Mouse (Mus musculus) neural tube, embryonic 14.5 days (tissue): ENCODE measurements around the gene Bola1. TPM values are rescaled to one million over a fixed set of nuclear protein-coding genes. Genes with fewer than 3 reads are reported as not detected.
A peak's percentile ranks its signal among the peaks of the same experiment; 100 is the strongest.

Experiments
- ATAC-seq: fragments of 200-750 bp; cut with Nextera tagmentation; 2 replicates; pipeline ENCODE4 v1.8.0; 2017; ENCODE audit warnings: low read depth, mild to moderate bottlenecking, moderate TSS enrichment, moderate library complexity
- H3K27ac ChIP-seq: fragments of 300-500 bp; sonication (generic); 2 replicates; pipeline ENCODE4 v1.5.1; 2014; ENCODE audit warnings: low read depth, mild to moderate bottlenecking, control low read depth, low read length, moderate library complexity, mixed read lengths
- H3K27me3 ChIP-seq: fragments of 300-500 bp; sonication (generic); 2 replicates; pipeline ENCODE4 v1.6.1; 2014; ENCODE audit warnings: low read length; ENCODE audit not compliant: control insufficient read depth, insufficient read depth
- H3K36me3 ChIP-seq: fragments of 300-500 bp; sonication (generic); 2 replicates; pipeline ENCODE4 v1.6.1; 2014; ENCODE audit warnings: low read length, mixed read lengths; ENCODE audit not compliant: control insufficient read depth, insufficient read depth
- H3K4me1 ChIP-seq: fragments of 300-500 bp; sonication (generic); 2 replicates; pipeline ENCODE4 v1.6.1; 2014; ENCODE audit warnings: low read length; ENCODE audit not compliant: control insufficient read depth, insufficient read depth
- H3K4me2 ChIP-seq: fragments of 300-500 bp; sonication (generic); 2 replicates; pipeline ENCODE4 v1.6.1; 2014; ENCODE audit warnings: mild to moderate bottlenecking, low read depth, low read length, control low read depth
- H3K4me3 ChIP-seq: fragments of 300-500 bp; sonication (generic); 2 replicates; pipeline ENCODE4 v1.5.1; 2014; ENCODE audit warnings: low read depth, low read length, control low read depth, mixed read lengths
- H3K9ac ChIP-seq: fragments of 300-500 bp; sonication (generic); replicated peaks from 2 replicates; pipeline ENCODE4 v1.6.1; 2014; ENCODE audit warnings: low read depth, mild to moderate bottlenecking, control low read depth, low read length, mixed read lengths
- H3K9me3 ChIP-seq: fragments of 300-500 bp; sonication (generic); 2 replicates; pipeline ENCODE4 v1.6.1; 2016; ENCODE audit warnings: low read length; ENCODE audit not compliant: control insufficient read depth
- WGBS: fragments of 180-500 bp; shearing (Covaris S2); extraction: QIAGEN DNeasy Blood & Tissue Kit; methylation state at CpG from one replicate; pipeline ENCODE4 v1.1.7; 2014; 5-methylcytosine and 5-hydroxymethylcytosine counted together
- polyA plus RNA-seq: library from polyadenylated mRNA; unstranded; fragments of >200 nt; fragmentation: Nextera tagmentation; extraction: Ambion mirVana; gene quantifications from 2 replicates; pipeline ENCODE4 v1.2.1, GENCODE M21; 2014

Bola1 gene
- polyA plus RNA-seq, 1 experiment from 2014 or later: 69.0 TPM

DNA sequence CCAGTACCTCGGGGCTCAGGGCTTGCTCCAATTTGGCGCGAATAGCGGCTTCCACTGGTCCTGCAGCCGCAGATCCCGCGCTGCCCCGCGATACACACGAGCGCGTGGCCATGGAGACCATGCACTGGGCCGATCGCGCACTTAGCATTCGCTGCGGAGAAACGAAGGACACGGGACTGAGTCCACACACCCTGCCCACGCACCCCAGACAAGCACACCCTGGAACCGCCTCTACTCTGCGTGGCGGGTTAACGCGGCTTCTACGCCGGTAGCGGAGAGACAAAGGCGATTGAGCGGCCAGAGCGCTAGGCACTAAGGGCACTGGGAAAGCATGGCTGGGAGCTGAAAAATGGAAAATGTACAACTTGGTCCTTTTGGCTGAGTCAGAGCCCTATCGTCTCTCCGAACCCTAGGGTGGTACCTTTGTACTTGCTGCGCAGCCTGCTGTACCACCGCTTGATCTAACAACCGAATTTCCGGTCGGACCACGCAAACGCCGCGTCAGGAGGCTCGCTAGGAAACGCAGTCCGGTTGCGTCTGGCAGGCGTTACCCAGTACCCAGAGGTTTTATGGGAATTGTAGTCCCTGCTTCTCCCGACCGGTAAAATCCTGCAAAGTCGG, 22.3 kb downstream of the Bola1 start:
- H3K9ac ChIP-seq: peak overlapping the region; percentile 92
- ATAC-seq: peak; percentile 95
- H3K36me3 ChIP-seq: peaks cover 14% of the 10 kb centered on the region; the same call in 1 of the 2 replicates
- H3K4me2 ChIP-seq: peak overlapping the region; percentile 95
- peak overlapping the region; percentile 98 for H3K27ac ChIP-seq
- H3K27me3 ChIP-seq: no peaks in the 10 kb centered on the region
- H3K9me3 ChIP-seq: no peaks in the 10 kb centered on the region
- peak overlapping the region; percentile 72 for H3K4me3 ChIP-seq
- peaks cover 11% of the 10 kb centered on the region; the same call in 1 of the 2 replicates for H3K4me1 ChIP-seq
- WGBS: under 1% methylated on average over 50 of the region's 50 CpGs

DNA sequence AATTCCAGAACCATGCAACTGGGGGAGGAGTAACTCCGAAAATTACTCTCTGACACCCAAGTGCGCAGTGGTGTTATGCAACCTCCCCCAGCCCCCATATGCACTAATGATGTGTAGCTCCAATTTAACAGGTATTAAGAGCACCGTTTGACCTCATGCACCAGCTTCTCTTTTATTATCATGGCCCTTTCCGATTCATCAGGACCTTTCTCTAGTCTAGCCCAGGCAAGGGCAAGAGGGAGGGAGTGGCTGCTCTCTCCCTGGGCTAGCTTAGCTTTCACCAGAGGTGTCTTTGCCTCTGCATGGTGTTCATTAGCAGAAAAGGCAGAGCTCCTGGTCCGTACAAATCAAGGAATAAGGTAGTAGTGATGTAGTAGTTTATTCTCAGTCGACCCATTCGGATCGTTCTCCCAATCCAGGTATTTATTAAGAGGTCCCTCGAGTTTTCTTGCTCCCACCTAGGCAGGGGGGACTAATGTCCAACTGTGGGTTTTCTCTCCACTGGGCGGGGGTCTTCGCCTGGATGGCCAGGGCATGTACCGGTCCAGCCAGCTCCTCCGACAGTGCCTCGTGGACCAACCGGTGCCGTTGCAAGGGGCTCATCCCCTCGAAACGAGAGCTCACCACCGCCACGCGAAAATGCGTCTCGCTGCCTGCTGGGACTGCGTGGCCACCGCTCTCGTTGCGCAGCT, 22.9 kb downstream of the Bola1 start:
- ATAC-seq: 0 out of 2 replicates have a peak, but pooled peaks have one; percentile 3
- peaks cover 15% of the 10 kb centered on the region; the same call in 1 of the 2 replicates for H3K36me3 ChIP-seq
- whole genome bisulfite sequencing: 18% methylated on average over 27 of the region's 27 CpGs
- H3K9me3 ChIP-seq: no peaks in the 10 kb centered on the region
- H3K27ac ChIP-seq: peak overlapping the region; percentile 98
- H3K4me1 ChIP-seq: peaks cover 11% of the 10 kb centered on the region; the same call in 1 of the 2 replicates
- peak overlapping the region; percentile 95 for H3K4me2 ChIP-seq
- H3K4me3 ChIP-seq: peak overlapping the region; percentile 72
- no peaks in the 10 kb centered on the region for H3K27me3 ChIP-seq
- peak overlapping the region; percentile 92 for H3K9ac ChIP-seq

DNA sequence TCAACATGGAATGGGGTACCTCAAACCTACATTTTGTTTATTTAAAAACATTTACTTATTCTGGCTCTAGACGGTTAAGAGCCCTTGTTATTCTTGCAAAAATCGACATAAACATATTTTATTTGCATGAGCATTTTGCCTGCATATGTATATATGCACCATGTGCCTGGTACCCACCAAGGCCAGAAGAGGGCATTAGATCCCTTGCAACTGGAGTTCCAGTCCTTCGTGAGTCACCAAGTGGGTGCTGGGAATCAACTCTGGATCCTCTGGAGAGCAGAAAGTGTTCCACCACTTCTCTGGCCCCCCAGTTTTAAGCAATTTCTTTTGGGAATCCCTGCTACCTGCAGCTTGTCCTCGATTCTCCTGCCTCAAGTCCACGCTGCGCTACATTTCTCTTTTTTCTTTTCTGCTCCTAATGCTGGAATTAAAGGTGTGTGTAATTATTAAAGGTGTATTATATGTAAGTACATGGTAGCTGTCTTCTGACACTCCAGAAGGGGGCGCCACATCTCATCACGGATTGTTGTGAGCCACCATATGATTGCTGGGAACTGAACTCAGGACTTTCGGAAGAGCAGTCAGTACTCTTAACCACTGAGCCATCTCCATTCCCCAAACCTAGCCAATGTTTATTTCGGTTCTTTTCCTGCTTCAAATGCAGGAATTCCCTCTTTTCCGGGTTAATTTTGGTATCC, 23.7 kb downstream of the Bola1 start:
- no peak overlapping the region; the same call in 1 of the 2 replicates for H3K27ac ChIP-seq
- no peaks in the 10 kb centered on the region for H3K9me3 ChIP-seq
- H3K27me3 ChIP-seq: no peaks in the 10 kb centered on the region
- H3K9ac ChIP-seq: no peak overlapping the region
- H3K4me3 ChIP-seq: no peak overlapping the region
- 96% methylated on average over 11 of the region's 11 CpGs for WGBS
- no peak for ATAC-seq
- H3K4me2 ChIP-seq: peak overlapping the region; percentile 95; the same call in 1 of the 2 replicates
- H3K4me1 ChIP-seq: peaks cover 11% of the 10 kb centered on the region; the same call in 1 of the 2 replicates
- peaks cover 21% of the 10 kb centered on the region; the same call in 1 of the 2 replicates for H3K36me3 ChIP-seq

DNA sequence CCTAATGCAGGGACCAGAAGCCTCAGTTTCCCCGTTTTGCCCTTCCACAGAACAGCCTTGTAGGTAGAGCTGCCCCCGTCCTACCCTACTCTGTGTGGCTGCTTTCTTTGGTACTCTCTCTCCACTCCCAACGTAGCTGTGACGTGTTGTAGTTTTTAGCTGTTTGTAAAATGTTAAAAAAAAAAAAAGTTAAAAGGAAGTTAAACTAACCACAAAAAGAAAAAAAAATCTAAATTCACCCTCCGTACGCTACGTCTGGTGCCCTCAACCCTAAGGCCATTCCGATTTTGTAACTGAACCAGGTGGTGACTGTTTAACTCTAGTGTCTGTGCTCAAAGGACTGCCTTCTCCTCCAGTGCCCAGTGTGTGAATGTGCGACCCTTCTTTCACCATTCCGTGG, 24.5 kb downstream of the Bola1 start:
- peaks cover 11% of the 10 kb centered on the region; the same call in 1 of the 2 replicates for H3K4me1 ChIP-seq
- no peak overlapping the region for H3K27ac ChIP-seq
- WGBS: 89% methylated on average over 10 of the region's 10 CpGs
- H3K9me3 ChIP-seq: no peaks in the 10 kb centered on the region
- H3K9ac ChIP-seq: no peak overlapping the region
- H3K4me2 ChIP-seq: no peak overlapping the region
- no peak for ATAC-seq
- no peaks in the 10 kb centered on the region for H3K27me3 ChIP-seq
- no peak overlapping the region for H3K4me3 ChIP-seq
- H3K36me3 ChIP-seq: peaks cover 29% of the 10 kb centered on the region

DNA sequence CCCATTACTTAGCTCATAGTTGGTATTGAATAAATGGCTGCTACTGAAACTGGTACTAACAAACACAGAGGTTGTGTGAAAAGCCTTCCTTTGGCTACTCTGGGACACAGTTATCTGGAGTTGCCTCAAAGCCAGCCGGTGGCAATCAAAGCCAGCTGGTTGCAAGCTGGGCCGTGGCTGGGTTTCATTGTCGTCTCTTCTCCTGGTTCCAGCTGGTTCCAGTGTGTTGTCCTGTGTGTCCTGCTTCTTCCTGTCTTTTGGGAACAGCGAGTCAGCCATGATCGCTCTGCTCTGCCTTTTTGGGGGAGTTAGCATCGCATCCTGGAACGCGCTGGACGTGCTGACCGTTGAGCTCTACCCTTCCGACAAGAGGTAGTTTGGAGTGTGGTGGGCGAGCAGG, 26.5 kb downstream of the Bola1 start:
- 67% methylated on average over 12 of the region's 12 CpGs for WGBS
- Histone ChIP-seq H3K36me3 (peaks cover 38% of the 10 kb centered on the region), H3K27me3 (no peaks in the 10 kb centered on the region), H3K9me3 (no peaks in the 10 kb centered on the region), H3K27ac (no peak overlapping the region), H3K9ac (no peak overlapping the region), H3K4me3 (no peak overlapping the region), H3K4me2 (no peak overlapping the region), H3K4me1 (peaks cover 10% of the 10 kb centered on the region; the same call in 1 of the 2 replicates)
- no peak for ATAC-seq

DNA sequence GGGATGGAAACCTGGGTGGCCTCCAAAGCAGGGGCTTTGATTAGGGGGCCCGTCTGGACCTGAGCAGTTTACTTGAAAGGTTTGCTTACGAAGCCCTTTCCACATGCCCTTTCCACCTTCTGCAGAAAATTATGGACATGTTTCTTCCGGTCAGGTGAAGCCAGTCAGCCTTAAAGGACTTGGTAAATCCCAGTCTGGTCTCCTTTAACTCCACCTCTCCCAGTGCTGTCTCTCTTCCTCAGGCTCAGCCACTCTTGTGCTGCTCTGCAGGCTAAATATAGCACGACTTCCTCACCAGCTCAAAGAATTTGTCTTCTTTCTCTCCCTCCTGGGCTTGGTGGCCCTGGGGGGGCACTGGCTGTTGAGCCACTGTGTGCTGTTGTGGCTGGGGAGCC, 37.1 kb downstream of the Bola1 start:
- H3K9me3 ChIP-seq: no peaks in the 10 kb centered on the region
- no peaks in the 10 kb centered on the region for H3K27me3 ChIP-seq
- 36% methylated on average over 4 of the region's 4 CpGs for WGBS
- no peak for ATAC-seq
- H3K4me2 ChIP-seq: peak overlapping the region; percentile 74
- peaks cover 17% of the 10 kb centered on the region for H3K4me1 ChIP-seq
- H3K27ac ChIP-seq: peak overlapping the region; percentile 77; the same call in 1 of the 2 replicates
- peak overlapping the region; percentile 83 for H3K9ac ChIP-seq
- peaks cover 15% of the 10 kb centered on the region for H3K36me3 ChIP-seq
- peak overlapping the region; percentile 58 for H3K4me3 ChIP-seq

DNA sequence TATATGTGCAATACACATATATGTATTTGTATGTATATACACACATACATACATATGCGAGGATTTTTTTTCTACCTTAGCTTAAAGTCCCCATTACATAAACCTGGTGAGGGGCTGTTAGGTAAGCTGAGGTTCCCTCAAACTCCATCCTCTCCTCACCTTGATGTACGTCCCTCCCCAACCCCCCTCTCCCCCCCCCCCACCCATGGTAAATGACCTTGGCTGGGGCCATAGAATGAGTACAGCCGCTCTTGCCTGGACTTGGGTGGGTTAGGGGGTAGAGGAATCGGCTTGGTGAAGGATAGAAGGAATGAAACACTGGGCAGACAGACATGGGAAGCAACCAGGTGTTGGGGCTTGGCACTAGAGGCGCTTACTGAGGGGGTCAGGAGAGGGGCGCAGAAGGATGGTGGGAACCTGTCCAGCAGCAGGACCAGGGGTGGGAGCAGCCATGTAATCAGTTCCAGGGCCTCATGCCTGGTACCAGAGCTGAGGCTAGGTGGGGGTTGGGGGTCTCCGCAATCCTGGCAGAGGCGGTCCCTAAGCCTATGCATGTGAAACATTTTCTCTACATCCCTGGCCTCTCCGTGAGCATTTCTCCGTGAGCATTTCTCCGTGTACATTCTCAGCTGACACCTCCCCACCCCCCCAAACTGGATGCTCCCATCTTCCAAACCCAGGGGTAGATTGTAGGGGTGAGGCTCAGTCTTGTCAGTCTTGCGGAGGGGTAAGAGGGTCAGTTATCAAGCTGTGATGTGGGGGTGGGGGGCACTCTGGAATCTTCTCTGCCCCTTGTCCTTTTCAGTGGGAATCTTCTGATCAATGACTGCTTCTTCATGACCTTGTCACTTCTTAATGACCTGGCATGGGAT, 37.8 kb downstream of the Bola1 start:
- H3K36me3 ChIP-seq: peaks cover 12% of the 10 kb centered on the region

DNA sequence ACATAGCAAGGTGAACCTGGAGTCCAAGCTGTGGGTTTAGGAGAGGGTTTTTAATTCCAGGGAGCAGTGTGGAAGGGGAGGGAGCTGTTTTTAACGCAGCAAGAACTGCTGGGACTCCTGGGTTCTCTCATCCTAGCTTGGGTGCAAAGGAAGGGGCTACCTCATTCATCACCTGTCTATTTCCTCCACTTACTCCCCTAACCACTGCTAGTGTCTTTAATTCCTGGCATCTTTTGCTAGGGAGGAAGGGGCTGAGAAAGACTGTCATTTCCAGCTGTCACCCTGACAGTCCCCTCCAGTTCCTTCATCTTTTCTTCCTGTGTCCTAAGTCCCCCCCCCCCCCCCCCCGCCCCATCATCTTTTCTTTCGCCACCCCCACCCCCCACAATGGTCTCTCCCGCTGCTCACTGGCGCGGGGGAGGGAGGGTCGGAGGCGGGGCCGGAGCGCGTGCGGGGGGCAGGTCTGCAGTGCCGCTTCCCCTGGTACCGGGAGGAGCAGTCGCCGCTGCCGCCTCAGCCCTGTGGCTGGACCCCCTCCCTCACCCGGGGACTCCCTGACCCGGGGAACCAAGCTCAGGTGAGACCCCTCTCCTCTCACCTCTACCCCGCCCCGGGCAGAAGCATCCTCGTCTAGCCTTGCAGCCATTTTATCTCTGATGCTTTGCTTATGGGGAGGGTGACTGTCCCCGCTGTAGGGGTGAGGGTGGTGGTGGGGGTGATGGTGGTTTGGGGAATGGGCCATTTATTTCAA, 38.6 kb downstream of the Bola1 start, which contains the start of gene Sv2a:
Gene Sv2a, plus strand, starts transcription at position 425 of the 751 bp plus-strand sequence.
- H3K4me2 ChIP-seq: peak within 1 kb of the TSS; percentile 74
- H3K27ac ChIP-seq: peak within 1 kb of the TSS; percentile 77
- peak within 1 kb of the TSS; percentile 58 for H3K4me3 ChIP-seq
- ATAC-seq: peak; percentile 73
- H3K9ac ChIP-seq: peak within 1 kb of the TSS; percentile 83
- 0% methylated on average over 17 of the region's 23 CpGs for WGBS
- H3K4me1 ChIP-seq: peaks cover 17% of the 10 kb centered on the region
- H3K27me3 ChIP-seq: no peaks in the 10 kb centered on the region
- H3K9me3 ChIP-seq: no peaks in the 10 kb centered on the region
- peaks cover 17% of the 10 kb centered on the region for H3K36me3 ChIP-seq

More for the DNA sequence above, 37.8 kb downstream of the Bola1 start:
- H3K9ac ChIP-seq: peak overlapping the region; percentile 83
- H3K4me3 ChIP-seq: peak overlapping the region; percentile 58
- peak; percentile 52 for ATAC-seq
- H3K27me3 ChIP-seq: no peaks in the 10 kb centered on the region
- H3K27ac ChIP-seq: peak overlapping the region; percentile 77
- peaks cover 17% of the 10 kb centered on the region for H3K4me1 ChIP-seq
- WGBS: 32% methylated on average over 12 of the region's 12 CpGs
- H3K4me2 ChIP-seq: peak overlapping the region; percentile 74
- no peaks in the 10 kb centered on the region for H3K9me3 ChIP-seq
